Mouse (Mus musculus) bone marrow macrophage, adult 2 months (primary cell): ENCODE data around the gene Prdx4. TPM values are rescaled to one million over a fixed set of nuclear protein-coding genes. Genes with fewer than 3 reads are reported as not detected.

Source experiments
- H3K27ac ChIP-seq: 2 replicates; pipeline ENCODE4 v1.5.1; 2012; ENCODE audit warnings: low read depth, low read length; ENCODE audit not compliant: insufficient read depth
- H3K4me1 ChIP-seq: 2 replicates; pipeline ENCODE4 v1.6.1; 2012; ENCODE audit warnings: low read length; ENCODE audit not compliant: control insufficient read depth, insufficient read depth
- H3K4me3 ChIP-seq: 2 replicates; pipeline ENCODE4 v1.5.1; 2012; ENCODE audit warnings: mild to moderate bottlenecking, low read length, moderate library complexity; ENCODE audit not compliant: insufficient read depth
- CTCF ChIP-seq: IDR thresholded peaks from 2 replicates; pipeline ENCODE4 v1.5.1; 2012; ENCODE audit warnings: low read depth, mild to moderate bottlenecking, low read length, moderate library complexity
- POLR2A ChIP-seq: IDR thresholded peaks from 2 replicates; pipeline ENCODE4 v1.6.1; 2012; ENCODE audit warnings: mild to moderate bottlenecking, low read depth, low read length, borderline replicate concordance
- polyA plus RNA-seq: library from polyadenylated mRNA; stranded (reverse); fragments of >200 nt; gene quantifications from 2 replicates; pipeline ENCODE4 v1.2.4, GENCODE M21; 2012; ENCODE audit not compliant: missing spikeins, insufficient read depth, insufficient read length

Prdx4 gene
- polyA plus RNA-seq, 1 experiment: 134 TPM

GRCm38 (mm10) chrX:155280427-155281044 lies 60.0 kb downstream of the Prdx4 start:
- Histone ChIP-seq H3K4me3 (no peak overlapping the region), H3K4me1 (peaks cover 9% of the 10 kb centered on the region), H3K27ac (0 out of 2 replicates have a peak overlapping the region, but pooled peaks have one; percentile 8)
- TF ChIP-seq CTCF: no peak
- no peak for TF ChIP-seq POLR2A

GRCm38 (mm10) chrX:155278483-155278882 lies 62.1 kb downstream of the Prdx4 start:
- Histone ChIP-seq H3K4me3 (no peak overlapping the region), H3K4me1 (peaks cover 9% of the 10 kb centered on the region), H3K27ac (no peak overlapping the region)
- no peak for TF ChIP-seq POLR2A
- TF ChIP-seq CTCF: no peak

Other genes starting within 250 kb of the Prdx4 start
- not detected in 2 replicates for gene Magea2, start 247.1 kb downstream of the Prdx4 start, polyA plus RNA-seq
- not detected in 2 replicates for gene Cldn34b2, start 212.3 kb downstream of the Prdx4 start, polyA plus RNA-seq
- gene Sat1, start 124.3 kb downstream of the Prdx4 start, polyA plus RNA-seq: 665 and 747 TPM in 2 replicates
- gene Acot9, start 78.3 kb downstream of the Prdx4 start, polyA plus RNA-seq: 34.9 and 37.1 TPM in 2 replicates